Mouse (Mus musculus) liver, postnatal 0 days (tissue): ENCODE measurements at regions not wholly inside any gene's neighbourhood (a gene's known extent, or its start where the extent isn't known, plus 50 kb on each side); places are given as distances from the start of the nearest gene placed in this dataset.

Experiments used
- ATAC-seq: fragments of 200-750 bp; cut with Nextera tagmentation; 2 replicates; pipeline ENCODE4 v1.8.0; 2017; ENCODE audit warnings: mild to moderate bottlenecking, moderate library complexity
- DNase-seq: peaks from one replicate; pipeline ENCODE4 v3.0.0-alpha.2; 2016
- H3K27ac ChIP-seq: fragments of 300-500 bp; sonication (generic); 2 replicates; pipeline ENCODE4 v1.5.1; 2014; ENCODE audit warnings: antibody characterized with exemption, moderate library complexity, mild to moderate bottlenecking, low read depth
- H3K27me3 ChIP-seq: fragments of 300-500 bp; sonication (generic); 2 replicates; pipeline ENCODE4 v1.6.1; 2014; ENCODE audit warnings: low read length, control low read depth, mixed read lengths; ENCODE audit not compliant: insufficient read depth
- H3K36me3 ChIP-seq: fragments of 300-500 bp; sonication (generic); replicated peaks from 2 replicates; pipeline ENCODE4 v1.6.1; 2014; ENCODE audit warnings: mild to moderate bottlenecking, control low read depth, low read length, moderate library complexity, mixed read lengths; ENCODE audit not compliant: insufficient read depth
- H3K4me1 ChIP-seq: fragments of 300-500 bp; sonication (generic); 2 replicates; pipeline ENCODE4 v1.6.1; 2014; ENCODE audit warnings: antibody characterized with exemption, mild to moderate bottlenecking, control low read depth; ENCODE audit not compliant: insufficient read depth
- H3K4me2 ChIP-seq: fragments of 300-500 bp; sonication (generic); 2 replicates; pipeline ENCODE4 v1.6.1; 2014; ENCODE audit warnings: low read depth, mild to moderate bottlenecking, low read length, moderate library complexity, mixed read lengths
- H3K4me3 ChIP-seq: fragments of 300-500 bp; sonication (generic); 2 replicates; pipeline ENCODE4 v1.5.1; 2014; ENCODE audit warnings: low read depth, low read length
- H3K9ac ChIP-seq: fragments of 300-500 bp; sonication (generic); replicated peaks from 2 replicates; pipeline ENCODE4 v1.6.1; 2014; ENCODE audit warnings: mild to moderate bottlenecking, moderate library complexity
- H3K9me3 ChIP-seq: fragments of 300-500 bp; sonication (generic); 2 replicates; pipeline ENCODE4 v1.6.1; 2016; ENCODE audit warnings: mild to moderate bottlenecking, control low read depth, low read length, mixed read lengths
- CTCF ChIP-seq: sonication (generic); IDR thresholded peaks from 2 replicates; pipeline ENCODE4 v1.5.1; 2016; ENCODE audit warnings: antibody characterized with exemption, low read depth
- EP300 ChIP-seq: IDR thresholded peaks from 2 replicates; pipeline ENCODE4 v1.6.1; 2016; ENCODE audit warnings: antibody characterized with exemption, low read depth, mild to moderate bottlenecking
- WGBS: fragments of 180-500 bp; shearing (Covaris S2); extraction: QIAGEN DNeasy Blood & Tissue Kit; methylation state at CpG from one replicate; pipeline ENCODE4 v1.1.7; 2014; ENCODE audit not compliant: insufficient replicate concordance; 5-methylcytosine and 5-hydroxymethylcytosine counted together

DNA sequence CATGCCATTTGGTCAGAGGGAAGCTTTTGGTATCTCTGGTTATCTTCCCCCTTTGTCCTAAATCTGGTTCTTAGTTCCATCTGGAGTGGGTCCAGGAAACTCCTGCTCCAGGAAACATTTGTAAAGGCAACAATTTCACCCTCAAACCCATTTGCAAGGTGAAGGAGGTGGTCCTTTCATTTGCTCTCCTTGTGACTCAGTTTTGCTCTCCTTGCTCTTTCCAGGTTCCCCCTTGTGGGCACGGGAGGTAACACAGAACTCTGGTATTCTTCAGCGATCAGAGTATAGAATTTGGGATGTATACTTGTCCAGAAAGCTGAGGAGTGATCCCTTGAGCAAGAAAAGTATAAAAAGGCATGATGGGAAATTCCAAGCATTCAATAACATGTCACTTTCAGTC is 123.8 kb downstream of the Sec61b start:
- no peaks in the 10 kb centered on the region for H3K27me3 ChIP-seq
- H3K4me2 ChIP-seq, result no peak overlapping the region
- TF ChIP-seq CTCF (peak; percentile 57), EP300 (no peak)
- 31% methylated on average over 2 of the region's 2 CpGs for WGBS
- no peaks in the 10 kb centered on the region for H3K9me3 ChIP-seq
- H3K36me3 ChIP-seq, result no peaks in the 10 kb centered on the region
- H3K4me3 ChIP-seq, result no peak overlapping the region
- ATAC-seq (no peak), DNase-seq (no peak)
- H3K27ac ChIP-seq, result no peak overlapping the region
- no peaks in the 10 kb centered on the region for H3K4me1 ChIP-seq
- no peak overlapping the region for H3K9ac ChIP-seq

DNA sequence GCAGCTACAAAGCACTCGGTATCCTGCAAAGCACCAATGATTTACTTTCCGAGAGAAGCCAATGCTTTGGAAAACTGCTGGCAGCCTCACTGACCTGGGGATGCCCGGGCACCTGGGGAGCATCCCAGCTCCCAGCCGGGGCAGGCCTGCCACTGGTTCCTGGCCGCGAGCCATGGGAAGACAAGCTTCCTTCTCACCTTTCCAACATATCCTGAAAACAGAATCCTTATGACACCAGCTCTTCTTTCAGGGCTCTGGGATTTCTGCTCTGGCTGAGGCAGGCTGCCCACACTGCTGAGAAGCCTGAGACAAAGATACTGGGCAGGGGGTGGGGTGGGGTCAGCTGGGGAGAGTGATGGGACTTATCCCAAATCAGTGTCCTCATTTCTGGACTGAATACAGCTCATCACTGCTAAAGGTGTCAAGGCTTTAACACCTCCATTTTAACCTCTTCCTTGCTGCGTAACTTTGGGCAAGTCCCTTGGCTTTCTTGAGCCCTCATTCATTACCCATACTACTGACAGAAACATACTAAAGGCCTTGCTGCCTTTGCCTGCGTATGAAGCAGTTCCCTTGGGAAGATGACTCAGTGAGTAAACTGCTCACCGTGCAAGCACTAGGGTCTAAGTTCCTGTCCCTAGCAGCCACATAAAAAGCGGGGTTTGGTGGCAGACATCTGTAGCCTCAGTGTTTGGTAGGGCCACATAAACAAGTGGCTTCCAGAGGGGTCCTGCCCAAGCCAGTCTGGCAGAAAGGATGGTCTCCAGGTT is 127.0 kb downstream of the Sec61b start:
- ATAC-seq (no peak), DNase-seq (no peak)
- WGBS, result 73% methylated on average over 10 of the region's 10 CpGs
- no peaks in the 10 kb centered on the region for H3K36me3 ChIP-seq
- H3K9ac ChIP-seq, result no peak overlapping the region
- no peak overlapping the region for H3K4me2 ChIP-seq
- no peaks in the 10 kb centered on the region for H3K9me3 ChIP-seq
- TF ChIP-seq EP300 (no peak), CTCF (no peak)
- no peak overlapping the region for H3K27ac ChIP-seq
- no peak overlapping the region for H3K4me3 ChIP-seq
- no peaks in the 10 kb centered on the region for H3K4me1 ChIP-seq
- no peaks in the 10 kb centered on the region for H3K27me3 ChIP-seq

DNA sequence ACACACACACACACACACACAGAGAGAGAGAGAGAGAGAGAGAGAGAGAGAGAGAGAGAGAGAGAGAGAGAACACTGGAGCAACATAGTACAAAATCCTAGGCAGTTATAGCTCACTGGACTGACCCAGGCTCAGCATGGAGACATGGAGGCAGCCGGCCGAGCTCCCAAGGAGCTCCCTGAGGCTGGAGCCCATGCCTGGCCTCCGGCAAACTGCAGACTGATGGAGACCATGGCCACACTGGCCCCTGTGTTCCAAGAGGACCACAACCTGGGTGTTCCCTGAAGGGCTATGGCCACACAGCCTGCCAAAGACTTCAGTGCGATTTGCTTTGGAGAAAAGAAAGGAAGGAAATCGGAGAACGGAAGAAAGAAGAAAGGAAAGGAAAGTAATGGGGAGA is 128.9 kb downstream of the Sec61b start:
- Histone ChIP-seq H3K9ac (no peak overlapping the region), H3K36me3 (no peaks in the 10 kb centered on the region), H3K4me3 (no peak overlapping the region), H3K27ac (no peak overlapping the region), H3K27me3 (no peaks in the 10 kb centered on the region), H3K4me2 (peak overlapping the region; percentile 36), H3K9me3 (no peaks in the 10 kb centered on the region), H3K4me1 (no peaks in the 10 kb centered on the region)
- DNase-seq (no peak), ATAC-seq (no peak)
- TF ChIP-seq EP300 (no peak), CTCF (no peak)
- 71% methylated on average over 6 of the region's 6 CpGs for WGBS

DNA sequence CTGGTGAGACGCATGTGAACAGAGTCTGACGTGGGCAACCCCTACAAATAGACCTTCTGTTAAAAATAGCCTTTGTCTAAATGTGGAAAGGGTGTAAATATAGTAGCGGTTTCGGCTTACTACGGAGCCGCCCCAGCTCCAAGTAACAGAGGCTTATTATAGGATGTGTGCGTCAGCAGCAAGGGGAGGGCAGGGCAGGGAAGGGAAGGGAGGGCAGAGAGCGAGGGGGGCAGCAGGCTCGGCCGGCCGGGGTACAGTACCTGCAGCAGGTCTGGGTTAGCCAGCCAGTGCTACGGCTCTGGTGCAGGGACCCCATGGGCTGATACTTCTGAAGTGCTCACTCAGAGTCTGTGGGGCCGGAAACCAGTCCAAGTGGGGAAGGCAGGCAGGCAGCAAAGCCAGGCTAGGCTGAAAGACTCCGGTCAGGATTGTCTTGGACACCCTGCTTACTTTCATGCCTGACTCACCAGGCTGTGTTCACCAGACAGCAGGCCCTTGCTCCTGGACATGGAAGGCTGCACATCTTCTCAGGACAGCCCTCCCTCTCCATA is 129.5 kb downstream of the Sec61b start:
- no peak for ATAC-seq
- DNase-seq, result peak; percentile 17

DNA sequence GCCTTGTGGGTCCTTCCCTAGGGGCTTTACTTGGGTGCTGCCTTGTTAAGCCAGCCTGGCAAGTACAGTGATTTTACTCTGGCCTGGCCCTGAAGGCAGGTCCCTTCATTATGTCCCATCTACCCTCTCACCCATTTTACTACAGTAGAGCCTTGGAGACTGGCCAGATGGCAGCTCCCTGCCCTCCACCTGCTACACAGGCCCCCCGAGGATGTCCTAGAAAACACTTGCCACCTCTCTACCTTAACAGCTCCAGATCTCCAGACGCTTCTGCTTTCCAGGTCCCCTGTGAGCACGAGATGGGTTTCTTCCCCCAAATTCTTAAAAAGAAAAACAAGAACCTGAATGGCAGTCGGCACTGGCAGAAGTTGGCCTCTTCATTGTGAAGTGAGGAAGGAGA is 131.2 kb downstream of the Sec61b start:
- H3K4me2 ChIP-seq, result no peak overlapping the region
- ATAC-seq (no peak), DNase-seq (no peak)
- no peak overlapping the region for H3K27ac ChIP-seq
- TF ChIP-seq CTCF (no peak), EP300 (no peak)
- H3K9me3 ChIP-seq, result no peaks in the 10 kb centered on the region
- no peaks in the 10 kb centered on the region for H3K4me1 ChIP-seq
- H3K4me3 ChIP-seq, result no peak overlapping the region
- no peaks in the 10 kb centered on the region for H3K27me3 ChIP-seq
- no peaks in the 10 kb centered on the region for H3K36me3 ChIP-seq
- 71% methylated on average over 4 of the region's 4 CpGs for WGBS
- H3K9ac ChIP-seq, result no peak overlapping the region

More for the DNA sequence above, 129.5 kb downstream of the Sec61b start:
- H3K4me2 ChIP-seq, result peak overlapping the region; percentile 36
- H3K9ac ChIP-seq, result no peak overlapping the region
- H3K27me3 ChIP-seq, result no peaks in the 10 kb centered on the region
- TF ChIP-seq EP300 (no peak), CTCF (no peak)
- WGBS, result 22% methylated on average over 14 of the region's 14 CpGs
- H3K4me1 ChIP-seq, result no peaks in the 10 kb centered on the region
- no peaks in the 10 kb centered on the region for H3K36me3 ChIP-seq
- no peaks in the 10 kb centered on the region for H3K9me3 ChIP-seq
- H3K27ac ChIP-seq, result no peak overlapping the region
- H3K4me3 ChIP-seq, result no peak overlapping the region

DNA sequence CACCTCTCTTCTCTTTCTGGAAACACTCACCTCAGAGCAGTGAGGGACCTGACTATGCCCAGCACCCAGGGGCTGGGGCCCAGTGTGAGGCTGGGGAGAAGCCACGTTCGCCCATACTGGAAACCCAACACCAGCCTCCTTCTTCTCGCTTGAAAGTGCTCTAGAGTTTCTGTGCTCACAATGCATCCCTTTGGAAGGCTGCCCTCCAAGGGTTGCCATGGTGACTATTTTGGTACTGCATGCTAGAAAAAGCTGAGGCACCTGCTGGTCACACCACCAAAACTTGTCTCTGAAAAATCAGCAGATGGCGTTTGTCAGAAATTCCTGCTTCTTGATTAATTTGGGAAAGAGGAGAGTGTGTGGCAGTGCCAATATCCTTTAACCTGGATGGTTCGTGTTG is 134.2 kb downstream of the Sec61b start:
- ATAC-seq (no peak), DNase-seq (no peak)
- H3K4me3 ChIP-seq, result no peak overlapping the region
- no peak overlapping the region for H3K27ac ChIP-seq
- no peak for TF ChIP-seq EP300
- TF ChIP-seq CTCF, result no peak
- no peaks in the 10 kb centered on the region for H3K27me3 ChIP-seq
- no peaks in the 10 kb centered on the region for H3K4me1 ChIP-seq
- no peak overlapping the region for H3K4me2 ChIP-seq
- 60% methylated on average over 5 of the region's 5 CpGs for WGBS
- H3K9me3 ChIP-seq, result no peaks in the 10 kb centered on the region
- H3K9ac ChIP-seq, result no peak overlapping the region
- no peaks in the 10 kb centered on the region for H3K36me3 ChIP-seq
